Mouse (Mus musculus): ENCODE results near the gene Acoxl. TPM values are rescaled to one million over a fixed set of nuclear protein-coding genes. Genes with fewer than 3 reads are reported as not detected.

The Acoxl gene
- polyA plus RNA-seq, 1 experiment from 2014 or later: not detected

- Histone ChIP-seq H3K4me3 (replicated peaks; ENCODE audit: low read length) (no peak overlapping the region), H3K36me3 (replicated peaks; ENCODE audit: control insufficient read depth, insufficient read depth) (no peaks in the 10 kb centered on the region), H3K4me1 (replicated peaks; ENCODE audit: control insufficient read depth, insufficient read depth, low read length) (no peaks in the 10 kb centered on the region), H3K9ac (no peak overlapping the region), H3K27me3 (ENCODE audit: control insufficient read depth, insufficient read depth, low read length) (no peaks in the 10 kb centered on the region), H3K4me2 (replicated peaks) (no peak overlapping the region), H3K9me3 (ENCODE audit: control insufficient read depth, low read length) (no peaks in the 10 kb centered on the region), H3K27ac (no peak overlapping the region)
- ATAC-seq (ENCODE audit: low FRiP score): no peak
- 53% methylated on average over 2 of the region's 2 CpGs for WGBS
- no peak for DNase-seq (ENCODE audit: low spot score)
Observed at GRCm38 (mm10) chr2:128069025-128069424, 230.3 kb downstream of the Acoxl start.

- Histone ChIP-seq H3K4me3 (replicated peaks; ENCODE audit: low read length) (no peak overlapping the region), H3K9me3 (ENCODE audit: control insufficient read depth, low read length) (no peaks in the 10 kb centered on the region), H3K27me3 (ENCODE audit: control insufficient read depth, insufficient read depth, low read length) (no peaks in the 10 kb centered on the region), H3K36me3 (replicated peaks; ENCODE audit: control insufficient read depth, insufficient read depth) (no peaks in the 10 kb centered on the region), H3K4me2 (replicated peaks) (no peak overlapping the region), H3K4me1 (replicated peaks; ENCODE audit: control insufficient read depth, insufficient read depth, low read length) (no peaks in the 10 kb centered on the region), H3K9ac (no peak overlapping the region), H3K27ac (no peak overlapping the region)
- ATAC-seq (ENCODE audit: low FRiP score) (no peak), DNase-seq (ENCODE audit: low spot score) (no peak)
- 89% methylated on average over 7 of the region's 7 CpGs for WGBS
Observed at GRCm38 (mm10) chr2:128071791-128072190, 233.1 kb downstream of the Acoxl start.

GRCm38 (mm10) chr2:128072944-128073343, 234.3 kb downstream of the Acoxl start:
- DNase-seq (ENCODE audit: low spot score): no peak
- Histone ChIP-seq H3K4me3 (replicated peaks; ENCODE audit: low read length) (no peak overlapping the region), H3K36me3 (replicated peaks; ENCODE audit: control insufficient read depth, insufficient read depth) (no peaks in the 10 kb centered on the region), H3K4me1 (replicated peaks; ENCODE audit: control insufficient read depth, insufficient read depth, low read length) (no peaks in the 10 kb centered on the region), H3K27me3 (ENCODE audit: control insufficient read depth, insufficient read depth, low read length) (no peaks in the 10 kb centered on the region), H3K9ac (no peak overlapping the region), H3K4me2 (replicated peaks) (no peak overlapping the region), H3K9me3 (ENCODE audit: control insufficient read depth, low read length) (no peaks in the 10 kb centered on the region), H3K27ac (no peak overlapping the region)
- no peak for ATAC-seq (ENCODE audit: low FRiP score)
- 85% methylated on average over 5 of the region's 5 CpGs for WGBS

GRCm38 (mm10) chr2:128073603-128074002, 234.9 kb downstream of the Acoxl start:
- H3K36me3 ChIP-seq (replicated peaks; ENCODE audit: control insufficient read depth, insufficient read depth): no peaks in the 10 kb centered on the region
- no peaks in the 10 kb centered on the region for H3K4me1 ChIP-seq (replicated peaks; ENCODE audit: control insufficient read depth, insufficient read depth, low read length)
- no peaks in the 10 kb centered on the region for H3K9me3 ChIP-seq (ENCODE audit: control insufficient read depth, low read length)
- H3K4me2 ChIP-seq (replicated peaks): no peak overlapping the region
- no peak overlapping the region for H3K27ac ChIP-seq
- DNase-seq (ENCODE audit: low spot score) (no peak), ATAC-seq (ENCODE audit: low FRiP score) (no peak)
- H3K9ac ChIP-seq: no peak overlapping the region
- H3K27me3 ChIP-seq (ENCODE audit: control insufficient read depth, insufficient read depth, low read length): no peaks in the 10 kb centered on the region
- H3K4me3 ChIP-seq (replicated peaks; ENCODE audit: low read length): no peak overlapping the region
- WGBS: 93% methylated on average over 2 of the region's 2 CpGs

GRCm38 (mm10) chr2:128076936-128077335, 238.3 kb downstream of the Acoxl start:
- 83% methylated on average over 4 of the region's 4 CpGs for WGBS
- H3K9me3 ChIP-seq (ENCODE audit: control insufficient read depth, low read length): no peaks in the 10 kb centered on the region
- H3K9ac ChIP-seq: no peak overlapping the region
- H3K36me3 ChIP-seq (replicated peaks; ENCODE audit: control insufficient read depth, insufficient read depth): no peaks in the 10 kb centered on the region
- no peaks in the 10 kb centered on the region for H3K27me3 ChIP-seq (ENCODE audit: control insufficient read depth, insufficient read depth, low read length)
- DNase-seq (ENCODE audit: low spot score): no peak
- H3K4me2 ChIP-seq (replicated peaks): no peak overlapping the region
- no peak overlapping the region for H3K4me3 ChIP-seq (replicated peaks; ENCODE audit: low read length)
- no peak overlapping the region for H3K27ac ChIP-seq
- H3K4me1 ChIP-seq (replicated peaks; ENCODE audit: control insufficient read depth, insufficient read depth, low read length): peaks cover 10% of the 10 kb centered on the region; the same call in 1 of the 2 replicates
- no peak for ATAC-seq (ENCODE audit: low FRiP score)

GRCm38 (mm10) chr2:128078859-128079258, 240.2 kb downstream of the Acoxl start:
- Histone ChIP-seq H3K27ac (peak overlapping the region; percentile 28), H3K4me2 (replicated peaks) (peak overlapping the region; percentile 26), H3K36me3 (replicated peaks; ENCODE audit: control insufficient read depth, insufficient read depth) (no peaks in the 10 kb centered on the region), H3K9me3 (ENCODE audit: control insufficient read depth, low read length) (no peaks in the 10 kb centered on the region), H3K4me1 (replicated peaks; ENCODE audit: control insufficient read depth, insufficient read depth, low read length) (peaks cover 10% of the 10 kb centered on the region; the same call in 1 of the 2 replicates), H3K4me3 (replicated peaks; ENCODE audit: low read length) (no peak overlapping the region), H3K27me3 (ENCODE audit: control insufficient read depth, insufficient read depth, low read length) (no peaks in the 10 kb centered on the region), H3K9ac (no peak overlapping the region)
- peak; percentile 59; the same call in 1 of the 2 replicates for ATAC-seq (ENCODE audit: low FRiP score)
- 45% methylated on average over 5 of the region's 5 CpGs for WGBS
- DNase-seq (ENCODE audit: low spot score): peak; percentile 61

GRCm38 (mm10) chr2:128079316-128079715, 240.6 kb downstream of the Acoxl start:
- H3K4me2 ChIP-seq (replicated peaks): peak overlapping the region; percentile 26
- DNase-seq (ENCODE audit: low spot score): peak; percentile 30
- 48% methylated on average over 6 of the region's 6 CpGs for whole genome bisulfite sequencing
- peaks cover 10% of the 10 kb centered on the region; the same call in 1 of the 2 replicates for H3K4me1 ChIP-seq (replicated peaks; ENCODE audit: control insufficient read depth, insufficient read depth, low read length)
- H3K9ac ChIP-seq: 0 out of 2 replicates have a peak overlapping the region, but pooled peaks have one; percentile 17
- H3K36me3 ChIP-seq (replicated peaks; ENCODE audit: control insufficient read depth, insufficient read depth): no peaks in the 10 kb centered on the region
- H3K27ac ChIP-seq: peak overlapping the region; percentile 28
- ATAC-seq (ENCODE audit: low FRiP score): peak; percentile 40
- no peak overlapping the region for H3K4me3 ChIP-seq (replicated peaks; ENCODE audit: low read length)
- H3K9me3 ChIP-seq (ENCODE audit: control insufficient read depth, low read length): no peaks in the 10 kb centered on the region
- H3K27me3 ChIP-seq (ENCODE audit: control insufficient read depth, insufficient read depth, low read length): no peaks in the 10 kb centered on the region

- Histone ChIP-seq H3K9me3 (ENCODE audit: control insufficient read depth, low read length) (no peaks in the 10 kb centered on the region), H3K4me1 (replicated peaks; ENCODE audit: control insufficient read depth, insufficient read depth, low read length) (peaks cover 10% of the 10 kb centered on the region; the same call in 1 of the 2 replicates), H3K27me3 (ENCODE audit: control insufficient read depth, insufficient read depth, low read length) (no peaks in the 10 kb centered on the region), H3K4me2 (replicated peaks) (no peak overlapping the region), H3K27ac (no peak overlapping the region), H3K4me3 (replicated peaks; ENCODE audit: low read length) (no peak overlapping the region), H3K36me3 (replicated peaks; ENCODE audit: control insufficient read depth, insufficient read depth) (no peaks in the 10 kb centered on the region), H3K9ac (no peak overlapping the region)
- no peak for DNase-seq (ENCODE audit: low spot score)
- no peak for ATAC-seq (ENCODE audit: low FRiP score)
- WGBS: 49% methylated on average over 3 of the region's 3 CpGs
Observed at GRCm38 (mm10) chr2:128083844-128084243, 245.2 kb downstream of the Acoxl start.

GRCm38 (mm10) chr2:128084607-128085006, 245.9 kb downstream of the Acoxl start:
- H3K4me2 ChIP-seq (replicated peaks): no peak overlapping the region

GRCm38 (mm10) chr2:128085481-128085880, 246.8 kb downstream of the Acoxl start:
- Histone ChIP-seq H3K4me3 (replicated peaks; ENCODE audit: low read length) (no peak overlapping the region), H3K4me2 (replicated peaks) (no peak overlapping the region), H3K36me3 (replicated peaks; ENCODE audit: control insufficient read depth, insufficient read depth) (no peaks in the 10 kb centered on the region), H3K4me1 (replicated peaks; ENCODE audit: control insufficient read depth, insufficient read depth, low read length) (no peaks in the 10 kb centered on the region), H3K9ac (no peak overlapping the region), H3K9me3 (ENCODE audit: control insufficient read depth, low read length) (no peaks in the 10 kb centered on the region), H3K27ac (no peak overlapping the region), H3K27me3 (ENCODE audit: control insufficient read depth, insufficient read depth, low read length) (no peaks in the 10 kb centered on the region)
- no peak for ATAC-seq (ENCODE audit: low FRiP score)
- WGBS: 96% methylated on average over 1 of the region's 1 CpGs
- no peak for DNase-seq (ENCODE audit: low spot score)

More at GRCm38 (mm10) chr2:128084607-128085006, 245.9 kb downstream of the Acoxl start:
- no peak overlapping the region for H3K9ac ChIP-seq
- 0 out of 2 replicates have a peak, but pooled peaks cover 4% of the 10 kb centered on the region for H3K4me1 ChIP-seq (replicated peaks; ENCODE audit: control insufficient read depth, insufficient read depth, low read length)
- H3K4me3 ChIP-seq (replicated peaks; ENCODE audit: low read length): no peak overlapping the region
- no peak overlapping the region for H3K27ac ChIP-seq
- H3K9me3 ChIP-seq (ENCODE audit: control insufficient read depth, low read length): no peaks in the 10 kb centered on the region
- DNase-seq (ENCODE audit: low spot score) (no peak), ATAC-seq (ENCODE audit: low FRiP score) (no peak)
- H3K36me3 ChIP-seq (replicated peaks; ENCODE audit: control insufficient read depth, insufficient read depth): no peaks in the 10 kb centered on the region
- no peaks in the 10 kb centered on the region for H3K27me3 ChIP-seq (ENCODE audit: control insufficient read depth, insufficient read depth, low read length)
- WGBS: 87% methylated on average over 5 of the region's 5 CpGs

Data from hindbrain, embryonic 14.5 days (tissue).